Mouse (Mus musculus) heart, postnatal 0 days (tissue): ENCODE measurements at regions not wholly inside any gene's neighbourhood (a gene's known extent, or its start where the extent isn't known, plus 50 kb on each side); places are given as distances from the start of the nearest gene placed in this dataset.

Source experiments
- CTCF ChIP-seq: IDR thresholded peaks from 2 replicates; pipeline ENCODE4 v1.5.1; 2016; ENCODE audit warnings: antibody characterized with exemption, control low read depth, low read depth
- EP300 ChIP-seq: IDR thresholded peaks from 2 replicates; pipeline ENCODE4 v1.6.1; 2016; ENCODE audit warnings: antibody characterized with exemption, low read depth

DNA sequence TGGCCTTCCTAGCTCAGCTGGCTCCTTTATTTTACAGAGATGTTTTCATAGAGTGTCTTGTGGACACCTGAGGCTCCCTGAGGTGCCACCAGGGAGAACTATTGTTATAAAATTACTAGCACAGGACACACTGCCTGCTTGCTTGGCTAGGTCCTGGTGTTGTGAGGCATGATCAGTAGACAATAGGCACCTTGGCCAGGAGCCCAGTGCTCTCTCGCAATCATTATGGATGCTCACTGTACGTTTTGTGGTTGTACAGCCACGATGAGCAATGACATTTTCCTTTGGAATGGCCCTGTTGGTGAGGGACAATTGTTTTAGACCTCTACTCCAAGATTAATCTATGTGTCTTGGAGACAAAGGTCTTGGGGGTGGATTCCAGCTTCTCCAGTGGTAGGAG, 83.3 kb upstream of the Id2 start:
- TF ChIP-seq EP300 (no peak), CTCF (no peak)
